Mouse (Mus musculus) G1E (cell line): Measurements from ENCODE around the gene Grifin.

Source experiments
- CTCF ChIP-seq: IDR thresholded peaks from 2 replicates; pipeline ENCODE4 v1.5.1; 2012; ENCODE audit warnings: low read depth, low read length, inconsistent platforms, mixed read lengths
- GATA1 ChIP-seq: IDR thresholded peaks from 2 replicates; pipeline ENCODE4 v1.6.1; 2012; ENCODE audit warnings: borderline replicate concordance, low read length, inconsistent platforms, mixed read lengths
- GATA2 ChIP-seq: IDR thresholded peaks from 2 replicates; pipeline ENCODE4 v1.6.1; 2012; ENCODE audit warnings: low read depth, low read length, inconsistent platforms, borderline replicate concordance
- POLR2AphosphoS5 ChIP-seq: IDR thresholded peaks from 2 replicates; pipeline ENCODE4 v1.6.1; 2012; ENCODE audit warnings: low read depth, low read length, inconsistent platforms; ENCODE audit not compliant: insufficient replicate concordance
- TAL1 ChIP-seq: conservative IDR thresholded peaks from 2 replicates; pipeline ENCODE4 v1.6.1; 2012; ENCODE audit warnings: low read depth, low read length, inconsistent platforms, mixed read lengths

GRCm38 (mm10) chr5:140513921-140514320, 51.0 kb downstream of the Grifin start:
- TF ChIP-seq TAL1 (no peak), CTCF (no peak), GATA2 (no peak), GATA1 (no peak), POLR2AphosphoS5 (no peak)
